Mouse (Mus musculus): ENCODE results near the gene Rbm39.

DNA sequence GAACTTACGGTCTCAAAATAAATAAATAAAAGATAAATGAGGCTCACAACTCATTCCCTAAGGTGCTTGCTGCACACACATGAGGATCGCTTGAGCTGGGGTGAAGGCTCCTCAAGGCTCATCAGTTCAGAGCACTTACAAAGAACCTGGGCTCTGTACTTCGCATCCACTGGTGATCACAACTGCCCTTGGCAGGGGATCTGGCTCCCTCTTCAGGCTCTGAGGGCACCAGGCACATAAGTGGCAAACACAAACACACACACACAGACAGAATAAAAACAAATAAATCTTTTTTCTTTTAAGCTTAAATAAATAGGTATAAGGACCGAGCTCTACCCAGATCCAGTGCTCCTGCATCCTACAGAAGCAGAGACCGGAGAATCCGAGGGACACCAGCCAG lies 44.3 kb downstream of the Rbm39 start:
- TF ChIP-seq POLR2A (IDR thresholded peaks at IDR 0.05; ENCODE audit: borderline replicate concordance, insufficient read depth, low read length), result no peak
- peak; percentile 38; the same call in 1 of the 2 replicates for TF ChIP-seq CTCF (IDR thresholded peaks at IDR 0.05; ENCODE audit: borderline replicate concordance, insufficient read depth, low read depth, low read length)
